ENCODE assay signal across 13 mouse cellular contexts in the genomic region with DNA sequence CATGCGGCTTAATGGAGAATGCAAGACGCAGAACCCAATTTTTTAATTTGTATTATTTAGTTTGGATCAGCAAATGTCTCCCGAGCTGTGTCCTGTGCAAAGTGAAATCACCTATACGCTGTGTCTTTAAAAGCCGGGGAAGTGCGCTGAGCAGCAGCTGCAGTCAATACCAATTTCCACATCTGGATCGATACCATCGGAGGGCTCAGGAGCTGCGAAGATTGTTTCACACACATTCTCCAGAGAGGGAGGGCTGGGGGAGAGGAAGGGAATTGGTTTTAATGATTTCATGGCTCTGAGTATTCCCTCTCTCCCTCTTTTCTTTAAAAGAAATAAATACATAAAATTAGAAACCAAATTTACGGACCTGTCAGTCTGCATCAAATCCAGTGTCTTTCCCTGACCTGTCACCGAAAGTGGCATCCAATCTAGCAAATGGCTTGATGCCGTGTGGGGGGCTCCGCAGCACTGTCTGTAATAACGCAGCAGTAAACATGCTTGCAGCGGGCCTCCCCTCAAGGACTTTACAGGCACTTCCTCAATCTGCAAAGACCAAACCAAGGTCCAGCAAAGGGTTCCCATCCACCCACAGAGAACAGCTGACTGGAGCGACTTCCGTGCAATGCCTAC. TPM values are rescaled to one million over a fixed set of nuclear protein-coding genes. Genes with fewer than 3 reads are reported as not detected.
DNase-seq lines count a peak whose midpoint lies in the region; ATAC-seq and TF ChIP-seq lines count a peak whose summit lies in the region.
"Had no signal": no experiment of that assay in that cellular context is flagged by ENCODE, and none has a peak within 500 bp of the region (broad histone marks: within the 10 kb centered on the region; RNA-seq: fewer than 3 reads in every experiment).

No protein-coding gene starts in this region.

- no peak for ATAC-seq in embryonic facial prominence, embryonic 15.5 days (ENCODE audit: insufficient number of reproducible peaks, low FRiP score, low TSS enrichment, low read depth)
- no peak for ATAC-seq in granulocyte monocyte progenitor cell, adult 5-6 weeks (replicated peaks; ENCODE audit: poor library complexity, severe bottlenecking)
- ATAC-seq: CD4-positive, CD25-positive, alpha-beta regulatory T cell, adult 4 months had no signal

- H3K36me3 ChIP-seq in heart, embryonic 10.5 days, result no peaks in the 10 kb centered on the region
- no peaks in the 10 kb centered on the region for H3K36me3 ChIP-seq in embryonic facial prominence, embryonic 15.5 days
- H3K36me3 ChIP-seq in midbrain, embryonic 10.5 days, result no peaks in the 10 kb centered on the region

- intact Hi-C loops in heart, postnatal 25 days (cut with DNase I), result loop anchor here (10.0 kb wide), 1 partner anchor 261 kb away; no protein-coding TSS in a partner anchor
- intact Hi-C loops in left cerebral cortex, adult 2 months (cut with DNase I), result no loop called here

- no peak for TF ChIP-seq CTCF in left cerebral cortex, adult 2 months (IDR thresholded peaks at IDR 0.05)

- H3K4me3 ChIP-seq in heart, embryonic 10.5 days, result no peak overlapping the region
- H3K4me3 ChIP-seq in embryonic facial prominence, embryonic 15.5 days (replicated peaks), result no peak overlapping the region
- H3K4me3 ChIP-seq in midbrain, embryonic 10.5 days, result no peak overlapping the region
- no peak overlapping the region for H3K4me3 ChIP-seq in left cerebral cortex, adult 2 months

- H3K27me3 ChIP-seq in heart, embryonic 10.5 days (ENCODE audit: insufficient read depth, poor library complexity, severe bottlenecking), result no peaks in the 10 kb centered on the region
- H3K27me3 ChIP-seq in embryonic facial prominence, embryonic 15.5 days, result no peaks in the 10 kb centered on the region
- H3K27me3 ChIP-seq in midbrain, embryonic 10.5 days (ENCODE audit: low read depth, poor library complexity, severe bottlenecking), result no peaks in the 10 kb centered on the region

- H3K9me3 ChIP-seq in heart, embryonic 10.5 days, result no peaks in the 10 kb centered on the region
- no peaks in the 10 kb centered on the region for H3K9me3 ChIP-seq in embryonic facial prominence, embryonic 15.5 days (replicated peaks)
- no peaks in the 10 kb centered on the region for H3K9me3 ChIP-seq in midbrain, embryonic 10.5 days (replicated peaks)

- DNase-seq in heart, embryonic 10.5 days (ENCODE audit: low spot score), result no peak
- no peak for DNase-seq in heart, postnatal 25 days (ENCODE audit: low spot score)
- DNase-seq in MN1 (ENCODE audit: low spot score), result peak; percentile 49
- DNase-seq in midbrain, embryonic 10.5 days (ENCODE audit: low spot score), result no peak
- no peak for DNase-seq in layer of hippocampus, postnatal 36 days
- no peak for DNase-seq in left cerebral cortex, adult 2 months (ENCODE audit: extremely low spot score in 1 of 2, low spot score in 2 of 2)
- DNase-seq: cerebellum, adult 11-12 months; kidney, adult 8-10 months; right cerebral cortex, adult 18-20 months; thymus, postnatal 4 days had no signal

- peak overlapping the region; percentile 78 for H3K27ac ChIP-seq in heart, embryonic 10.5 days
- no peak overlapping the region for H3K27ac ChIP-seq in embryonic facial prominence, embryonic 15.5 days (replicated peaks)
- peak overlapping the region; percentile 60 for H3K27ac ChIP-seq in midbrain, embryonic 10.5 days (replicated peaks)
- no peak overlapping the region for H3K27ac ChIP-seq in left cerebral cortex, adult 2 months

- H3K4me2 ChIP-seq in embryonic facial prominence, embryonic 15.5 days (replicated peaks), result peak overlapping the region; percentile 29; the same call in 1 of the 2 replicates

- WGBS in heart, embryonic 10.5 days, result 88% methylated on average over 17 of the region's 17 CpGs
- 52% methylated on average over 17 of the region's 17 CpGs for WGBS in embryonic facial prominence, embryonic 15.5 days
- 90% methylated on average over 17 of the region's 17 CpGs for WGBS in midbrain, embryonic 10.5 days

- H3K4me1 ChIP-seq in heart, embryonic 10.5 days, result peaks cover 39% of the 10 kb centered on the region
- H3K4me1 ChIP-seq in embryonic facial prominence, embryonic 15.5 days, result peaks cover 33% of the 10 kb centered on the region
- peaks cover 46% of the 10 kb centered on the region for H3K4me1 ChIP-seq in midbrain, embryonic 10.5 days

- H3K9ac ChIP-seq in embryonic facial prominence, embryonic 15.5 days, result no peak overlapping the region

RNA-seq across cellular contexts. Expression of a gene that starts 43.6 kb away (rescaled TPM):
- polyA plus RNA-seq in heart, embryonic 10.5 days (2016; fragmentation: Nextera tagmentation; extraction: Ambion mirVana), result 19.7 and 29.5 TPM in 2 replicates
- 10 to 100 TPM; 51.3 to 55.2 TPM for total RNA-seq in heart, postnatal 25 days (2021)
- polyA plus RNA-seq in embryonic facial prominence, embryonic 15.5 days (2015; fragmentation: Nextera tagmentation; extraction: Ambion mirVana), result 29.5 and 33.3 TPM in 2 replicates
- polyA plus RNA-seq in midbrain, embryonic 10.5 days (2016; fragmentation: Nextera tagmentation; extraction: Ambion mirVana), result 34.9 and 42.3 TPM in 2 replicates
- total RNA-seq in layer of hippocampus, postnatal 36 days (2021), result 100 to 1,000 TPM; 117 to 118 TPM
- 4.9 and 8.2 TPM in 2 replicates for total RNA-seq in granulocyte monocyte progenitor cell, adult 5-6 weeks (2014; fragmentation: Nextera tagmentation)
- total RNA-seq in granulocyte monocyte progenitor cell, adult 5-6 weeks (2017), result 4.1 and 4.7 TPM in 2 replicates
- total RNA-seq in left cerebral cortex, adult 2 months (2021), result 100 to 1,000 TPM; 140 to 143 TPM

Comparison
In these comparisons a context has a peak if more than half of its experiments do, and no peak if none do; other contexts are left out.
1. H3K27ac ChIP-seq: peak in heart, embryonic 10.5 days (single experiment) and midbrain, embryonic 10.5 days (single experiment); none in embryonic facial prominence, embryonic 15.5 days (single experiment) and left cerebral cortex, adult 2 months (single experiment).
2. RNA of a gene that starts 43.6 kb away (total RNA-seq): 140 to 143 TPM in left cerebral cortex, adult 2 months, 117 to 118 TPM in layer of hippocampus, postnatal 36 days and 51.3 to 55.2 TPM in heart, postnatal 25 days; 4.1 to 8.2 TPM in granulocyte monocyte progenitor cell, adult 5-6 weeks; every median in the first group is over 4 times any median in the second.